Mouse (Mus musculus) intestine, embryonic 15.5 days (tissue): ENCODE data around the gene Chd9. TPM values are rescaled to one million over a fixed set of nuclear protein-coding genes. Genes with fewer than 3 reads are reported as not detected.

Experiments
- ATAC-seq: fragments of 200-750 bp; cut with Nextera tagmentation; 2 replicates; pipeline ENCODE4 v1.8.0; 2017; ENCODE audit warnings: moderate TSS enrichment, moderate library complexity
- H3K27ac ChIP-seq: fragments of 300-500 bp; sonication (generic); 2 replicates; pipeline ENCODE4 v1.5.1; 2015; ENCODE audit warnings: mild to moderate bottlenecking, inconsistent platforms
- H3K27me3 ChIP-seq: fragments of 300-500 bp; sonication (generic); replicated peaks from 2 replicates; pipeline ENCODE4 v1.6.1; 2015; ENCODE audit warnings: inconsistent platforms
- H3K36me3 ChIP-seq: fragments of 300-500 bp; sonication (generic); 2 replicates; pipeline ENCODE4 v1.6.1; 2015; ENCODE audit warnings: inconsistent platforms
- H3K4me1 ChIP-seq: fragments of 300-500 bp; sonication (generic); replicated peaks from 2 replicates; pipeline ENCODE4 v1.6.1; 2015; ENCODE audit warnings: inconsistent platforms
- H3K4me2 ChIP-seq: fragments of 300-500 bp; sonication (generic); replicated peaks from 2 replicates; pipeline ENCODE4 v1.6.1; 2015; ENCODE audit warnings: mild to moderate bottlenecking, inconsistent platforms
- H3K4me3 ChIP-seq: fragments of 300-500 bp; sonication (generic); replicated peaks from 2 replicates; pipeline ENCODE4 v1.5.1; 2015; ENCODE audit warnings: inconsistent platforms
- H3K9ac ChIP-seq: fragments of 300-500 bp; sonication (generic); 2 replicates; pipeline ENCODE4 v1.6.1; 2015; ENCODE audit warnings: inconsistent platforms
- H3K9me3 ChIP-seq: fragments of 300-500 bp; sonication (generic); 2 replicates; pipeline ENCODE4 v1.6.1; 2016; ENCODE audit warnings: inconsistent platforms
- WGBS: fragments of 180-500 bp; shearing (Covaris S2); methylation state at CpG from one replicate; pipeline ENCODE4 v1.1.7; 2015; 5-methylcytosine and 5-hydroxymethylcytosine counted together
- polyA plus RNA-seq: library from polyadenylated mRNA; unstranded; fragments of >200 nt; fragmentation: Nextera tagmentation; extraction: Ambion mirVana; gene quantifications from 2 replicates; pipeline ENCODE4 v1.2.1, GENCODE M21; 2015

Gene Chd9
- polyA plus RNA-seq, 1 experiment from 2014 or later: 154 TPM

DNA sequence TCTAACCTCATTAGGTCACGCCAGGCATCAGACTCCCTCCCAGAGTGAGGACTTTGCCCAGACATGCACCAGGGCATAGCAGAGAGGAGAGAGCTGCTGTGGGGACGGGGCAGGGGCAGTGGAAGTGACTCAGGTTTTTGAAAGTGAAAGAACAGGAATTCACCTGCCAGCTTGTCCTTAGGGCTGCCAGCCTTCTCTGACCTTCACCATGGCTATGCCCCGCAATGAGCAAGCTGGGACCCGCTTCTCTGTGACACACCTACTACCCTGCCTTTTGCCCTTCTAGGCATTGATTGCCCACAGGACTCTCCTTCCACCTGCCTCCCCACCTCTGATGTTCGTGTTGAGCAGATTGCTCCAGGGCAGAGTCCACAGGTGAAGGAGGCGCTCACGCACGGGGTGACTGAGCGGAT is 2.7 kb upstream of the Chd9 start:
- no peak overlapping the region for H3K9ac ChIP-seq
- no peak overlapping the region for H3K4me3 ChIP-seq
- H3K36me3 ChIP-seq: no peaks in the 10 kb centered on the region
- peak overlapping the region; percentile 39 for H3K4me2 ChIP-seq
- WGBS: 63% methylated on average over 9 of the region's 9 CpGs
- ATAC-seq: peak; percentile 83
- peak overlapping the region; percentile 75 for H3K27ac ChIP-seq
- H3K27me3 ChIP-seq: no peaks in the 10 kb centered on the region
- H3K9me3 ChIP-seq: no peaks in the 10 kb centered on the region
- peaks cover 4% of the 10 kb centered on the region; the same call in 1 of the 2 replicates for H3K4me1 ChIP-seq

DNA sequence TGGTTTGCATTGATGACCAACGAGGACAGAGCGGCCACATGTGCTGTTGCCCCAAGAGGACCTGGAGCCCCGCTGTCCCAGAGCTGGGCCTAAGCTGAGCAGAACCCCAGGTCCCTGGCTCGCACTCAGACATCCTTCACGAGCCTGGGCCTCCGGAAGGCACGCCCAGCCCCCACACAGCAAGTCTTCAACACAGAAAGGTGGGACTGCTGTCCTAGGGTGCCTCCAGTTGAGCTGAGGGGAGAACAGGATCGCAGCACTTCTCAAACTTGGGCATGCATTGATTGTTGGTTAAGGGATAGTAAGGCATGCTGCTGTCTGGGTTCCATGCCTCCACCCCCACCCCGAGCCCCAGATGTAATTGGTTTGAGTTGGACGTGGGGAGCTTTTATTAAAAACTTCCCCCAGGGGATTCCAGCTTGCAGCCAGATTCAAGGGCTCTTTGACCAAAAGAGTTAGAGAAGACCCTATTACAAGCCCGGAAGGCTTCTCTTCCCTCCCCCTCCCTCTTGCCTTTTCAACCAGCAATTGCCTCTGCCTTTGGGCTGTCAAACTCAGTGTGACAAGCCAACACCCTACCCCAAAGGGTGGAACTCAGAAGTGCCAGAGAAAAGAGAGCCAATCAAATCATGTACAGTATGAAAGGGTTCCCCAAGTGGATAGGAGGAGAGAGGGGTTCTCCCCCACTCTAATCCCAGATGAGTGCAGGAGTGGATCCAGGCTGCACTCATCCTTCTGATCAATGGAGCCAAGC is 1.0 kb downstream of the Chd9 start:
- Histone ChIP-seq H3K4me2 (peak overlapping the region; percentile 82), H3K27me3 (no peaks in the 10 kb centered on the region), H3K4me3 (peak overlapping the region; percentile 52), H3K9ac (peak overlapping the region; percentile 64), H3K9me3 (no peaks in the 10 kb centered on the region), H3K36me3 (no peaks in the 10 kb centered on the region), H3K27ac (peak overlapping the region; percentile 49; the same call in 1 of the 2 replicates), H3K4me1 (peaks cover 6% of the 10 kb centered on the region; the same call in 1 of the 2 replicates)
- 6% methylated on average over 11 of the region's 11 CpGs for WGBS
- peak; percentile 53 for ATAC-seq

- Histone ChIP-seq H3K4me3 (no peak overlapping the region), H3K4me2 (peak overlapping the region; percentile 82), H3K4me1 (peaks cover 6% of the 10 kb centered on the region; the same call in 1 of the 2 replicates), H3K9me3 (no peaks in the 10 kb centered on the region), H3K27ac (no peak overlapping the region), H3K36me3 (no peaks in the 10 kb centered on the region), H3K9ac (no peak overlapping the region), H3K27me3 (no peaks in the 10 kb centered on the region)
- no peak for ATAC-seq
- 76% methylated on average over 1 of the region's 1 CpGs for WGBS
Observed at GRCm38 (mm10) chr8:90829825-90830224, 1.7 kb downstream of the Chd9 start.

GRCm38 (mm10) chr8:90830980-90831379 is 2.8 kb downstream of the Chd9 start:
- H3K4me1 ChIP-seq: peaks cover 6% of the 10 kb centered on the region; the same call in 1 of the 2 replicates
- no peak overlapping the region for H3K4me3 ChIP-seq
- 66% methylated on average over 8 of the region's 8 CpGs for WGBS
- H3K27me3 ChIP-seq: no peaks in the 10 kb centered on the region
- ATAC-seq: no peak
- H3K27ac ChIP-seq: no peak overlapping the region
- H3K9ac ChIP-seq: no peak overlapping the region; the same call in 1 of the 2 replicates
- no peak overlapping the region for H3K4me2 ChIP-seq
- no peaks in the 10 kb centered on the region for H3K9me3 ChIP-seq
- H3K36me3 ChIP-seq: no peaks in the 10 kb centered on the region

DNA sequence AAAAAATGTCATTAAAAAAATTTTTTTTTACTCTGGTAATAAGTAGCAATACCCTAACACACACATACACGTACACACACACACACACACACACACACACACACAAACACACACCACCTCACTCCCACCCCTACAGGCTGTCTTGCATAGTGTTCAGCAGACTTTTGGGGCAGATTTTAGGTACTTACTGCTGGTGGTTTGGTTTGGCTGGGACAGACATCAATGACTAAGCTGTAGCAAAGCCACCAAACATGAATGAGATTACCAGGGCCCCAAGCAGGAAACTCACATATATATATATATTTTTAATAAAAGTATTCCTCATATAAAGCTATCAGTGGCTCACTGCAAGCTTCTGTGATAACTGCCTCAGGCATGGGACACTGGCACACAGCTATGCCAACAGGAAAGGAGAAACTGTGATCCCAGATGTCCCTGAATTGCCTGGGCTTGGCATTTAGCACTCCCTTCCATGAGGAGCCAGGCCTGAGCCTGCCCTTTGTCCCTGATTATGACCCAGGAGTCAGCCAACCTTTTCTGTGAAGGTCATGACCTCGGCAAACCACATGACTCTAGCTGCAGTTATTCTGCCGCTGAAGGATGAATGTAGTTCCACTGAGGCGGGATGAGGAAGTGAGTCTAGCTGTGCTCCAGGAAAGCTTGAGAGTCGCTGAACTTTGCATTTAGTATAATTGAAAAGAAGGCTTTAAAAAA is 4.6 kb downstream of the Chd9 start:
- Histone ChIP-seq H3K27me3 (no peaks in the 10 kb centered on the region), H3K36me3 (no peaks in the 10 kb centered on the region), H3K9me3 (no peaks in the 10 kb centered on the region), H3K4me3 (no peak overlapping the region), H3K9ac (no peak overlapping the region), H3K4me2 (no peak overlapping the region), H3K27ac (no peak overlapping the region), H3K4me1 (peaks cover 6% of the 10 kb centered on the region; the same call in 1 of the 2 replicates)
- WGBS: 51% methylated on average over 5 of the region's 5 CpGs
- ATAC-seq: no peak

DNA sequence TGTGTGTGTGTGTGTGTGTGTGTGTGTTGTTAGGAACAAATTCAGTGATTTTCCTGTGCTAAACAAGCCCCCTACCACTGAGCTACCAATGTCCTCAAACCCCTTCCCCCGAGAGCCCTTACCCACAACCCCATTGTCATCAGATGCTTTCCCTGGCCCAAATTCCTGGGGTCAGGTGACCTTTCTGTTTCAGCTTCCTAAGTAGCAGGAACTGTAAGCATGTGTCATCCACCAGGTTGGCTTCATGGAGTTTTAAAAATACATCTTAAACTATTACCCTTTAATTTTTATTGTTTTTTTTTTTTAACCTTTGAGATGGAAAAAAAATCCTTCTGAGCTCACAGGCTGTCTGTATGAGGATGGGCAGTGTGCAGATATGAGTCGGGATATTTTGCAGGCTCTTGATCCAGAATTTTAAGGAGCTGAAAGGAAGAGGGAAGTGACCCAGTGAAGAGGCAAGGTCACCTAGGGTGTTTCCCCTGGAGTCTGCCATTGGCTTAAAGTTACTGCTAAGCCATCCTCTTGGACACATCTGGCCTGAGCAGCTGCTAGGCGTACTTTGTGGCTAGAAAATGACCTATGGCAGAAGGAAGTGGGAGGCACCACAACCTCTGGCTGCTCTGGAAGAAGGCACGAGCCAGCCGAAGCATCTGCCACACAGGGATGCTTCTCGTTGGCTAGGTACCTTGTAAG is 5.6 kb downstream of the Chd9 start:
- ATAC-seq: no peak
- Histone ChIP-seq H3K27ac (no peak overlapping the region), H3K4me1 (0 out of 2 replicates have a peak, but pooled peaks cover 2% of the 10 kb centered on the region), H3K9me3 (no peaks in the 10 kb centered on the region), H3K9ac (no peak overlapping the region), H3K36me3 (no peaks in the 10 kb centered on the region), H3K4me3 (no peak overlapping the region), H3K27me3 (no peaks in the 10 kb centered on the region), H3K4me2 (no peak overlapping the region)
- 56% methylated on average over 6 of the region's 6 CpGs for WGBS

DNA sequence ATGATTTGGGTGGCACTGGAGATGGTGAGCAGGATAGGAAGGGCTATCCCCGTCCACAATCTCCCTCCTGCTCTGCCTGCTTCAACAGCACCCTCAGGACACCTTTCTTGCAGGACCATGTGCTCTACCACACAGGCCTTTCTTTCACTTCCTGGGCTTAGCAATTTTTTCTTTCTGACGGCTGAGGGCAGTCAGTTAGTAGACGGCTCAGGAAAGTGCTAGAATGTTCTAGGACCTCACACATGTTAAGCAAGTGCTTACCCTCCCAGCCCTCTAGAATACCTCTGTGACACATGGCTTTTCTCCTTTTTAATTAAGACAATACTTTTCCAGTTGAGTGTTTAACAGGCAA is 6.1 kb downstream of the Chd9 start:
- Histone ChIP-seq H3K36me3 (no peaks in the 10 kb centered on the region), H3K4me2 (no peak overlapping the region), H3K4me1 (0 out of 2 replicates have a peak, but pooled peaks cover 2% of the 10 kb centered on the region), H3K27ac (no peak overlapping the region), H3K27me3 (no peaks in the 10 kb centered on the region), H3K9me3 (no peaks in the 10 kb centered on the region), H3K4me3 (no peak overlapping the region), H3K9ac (no peak overlapping the region)
- ATAC-seq: no peak
- 70% methylated on average over 3 of the region's 3 CpGs for WGBS

GRCm38 (mm10) chr8:90837440-90837839 is 9.3 kb downstream of the Chd9 start:
- H3K4me3 ChIP-seq: no peak overlapping the region
- ATAC-seq: no peak
- H3K9ac ChIP-seq: no peak overlapping the region
- no peaks in the 10 kb centered on the region for H3K36me3 ChIP-seq
- H3K27ac ChIP-seq: no peak overlapping the region
- WGBS: 90% methylated on average over 6 of the region's 6 CpGs
- no peak overlapping the region for H3K4me2 ChIP-seq
- H3K4me1 ChIP-seq: peaks cover 2% of the 10 kb centered on the region; the same call in 1 of the 2 replicates
- H3K27me3 ChIP-seq: no peaks in the 10 kb centered on the region
- H3K9me3 ChIP-seq: no peaks in the 10 kb centered on the region

DNA sequence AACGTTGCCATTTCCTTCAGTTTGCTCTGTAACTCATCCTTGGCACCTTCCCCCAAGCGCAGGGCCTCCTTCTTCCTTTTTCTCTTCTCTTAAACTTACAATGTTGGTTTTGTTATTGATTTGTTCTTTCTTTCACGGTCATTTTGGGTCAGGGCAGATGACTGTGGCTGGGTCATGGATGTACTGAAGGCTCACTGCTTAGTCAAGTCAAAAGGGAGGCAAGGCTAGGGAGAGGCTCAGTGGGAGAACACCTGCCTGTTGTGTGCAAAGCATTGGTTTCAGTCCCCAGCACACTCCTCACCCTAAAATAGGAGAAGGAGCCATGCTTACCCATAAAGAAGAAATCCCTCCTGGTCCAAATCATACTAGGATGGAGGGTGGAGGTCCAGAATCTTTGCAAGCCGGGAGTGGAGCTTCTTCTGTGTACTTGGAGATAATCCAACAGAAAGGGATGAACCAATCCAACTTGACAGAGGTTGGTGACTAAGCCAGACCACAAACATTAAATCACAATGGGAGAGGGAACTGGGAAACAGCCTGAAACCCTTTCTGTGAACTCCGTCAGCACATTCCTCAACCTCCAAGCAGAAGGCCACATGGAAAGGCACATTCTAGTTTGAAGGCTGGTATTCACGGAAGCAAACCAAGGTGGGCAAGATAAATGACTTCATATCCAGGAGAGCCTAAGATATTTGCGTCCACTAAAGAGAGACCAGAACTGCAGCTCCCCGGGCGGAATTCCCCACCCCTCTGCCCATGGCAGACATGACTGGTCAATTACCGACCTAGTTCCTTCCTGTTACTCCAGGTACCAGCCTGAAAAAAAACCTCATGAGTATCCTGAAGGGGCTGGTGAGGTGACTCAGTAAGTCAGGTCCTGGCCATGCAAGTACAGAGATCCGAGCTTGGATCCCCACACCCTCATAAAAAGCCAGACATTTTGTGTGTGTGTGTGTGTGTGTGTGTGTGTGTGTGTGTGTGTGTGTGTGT is 11.9 kb downstream of the Chd9 start:
- Histone ChIP-seq H3K27me3 (no peaks in the 10 kb centered on the region), H3K4me1 (peaks cover 2% of the 10 kb centered on the region; the same call in 1 of the 2 replicates), H3K9me3 (no peaks in the 10 kb centered on the region), H3K27ac (no peak overlapping the region), H3K4me3 (no peak overlapping the region), H3K9ac (no peak overlapping the region), H3K36me3 (no peaks in the 10 kb centered on the region), H3K4me2 (no peak overlapping the region)
- no peak for ATAC-seq
- 56% methylated on average over 11 of the region's 11 CpGs for WGBS

DNA sequence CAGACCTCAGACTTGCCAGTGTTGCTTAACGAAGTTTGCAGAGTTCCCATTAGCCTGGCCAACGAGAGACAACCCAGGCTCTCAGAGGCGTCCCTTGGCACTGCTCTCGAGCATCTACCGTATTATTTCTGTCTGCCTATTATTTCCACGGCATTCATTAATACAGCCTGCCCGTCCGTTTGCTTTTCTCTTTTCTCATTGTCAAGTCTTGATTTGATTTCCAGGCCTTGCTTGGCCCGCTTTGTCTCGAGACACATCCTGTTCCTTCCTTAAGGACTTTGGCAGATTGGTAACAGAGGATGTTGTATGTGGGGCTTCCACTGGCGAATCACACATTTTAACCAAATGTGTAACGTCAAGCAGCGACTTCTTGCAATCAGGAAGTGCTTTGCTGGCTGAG is 13.2 kb downstream of the Chd9 start:
- WGBS: 73% methylated on average over 13 of the region's 13 CpGs
- H3K4me2 ChIP-seq: no peak overlapping the region
- H3K27ac ChIP-seq: no peak overlapping the region
- H3K4me1 ChIP-seq: peaks cover 2% of the 10 kb centered on the region; the same call in 1 of the 2 replicates
- H3K36me3 ChIP-seq: no peaks in the 10 kb centered on the region
- no peaks in the 10 kb centered on the region for H3K27me3 ChIP-seq
- H3K4me3 ChIP-seq: no peak overlapping the region
- no peaks in the 10 kb centered on the region for H3K9me3 ChIP-seq
- no peak overlapping the region for H3K9ac ChIP-seq
- ATAC-seq: no peak

DNA sequence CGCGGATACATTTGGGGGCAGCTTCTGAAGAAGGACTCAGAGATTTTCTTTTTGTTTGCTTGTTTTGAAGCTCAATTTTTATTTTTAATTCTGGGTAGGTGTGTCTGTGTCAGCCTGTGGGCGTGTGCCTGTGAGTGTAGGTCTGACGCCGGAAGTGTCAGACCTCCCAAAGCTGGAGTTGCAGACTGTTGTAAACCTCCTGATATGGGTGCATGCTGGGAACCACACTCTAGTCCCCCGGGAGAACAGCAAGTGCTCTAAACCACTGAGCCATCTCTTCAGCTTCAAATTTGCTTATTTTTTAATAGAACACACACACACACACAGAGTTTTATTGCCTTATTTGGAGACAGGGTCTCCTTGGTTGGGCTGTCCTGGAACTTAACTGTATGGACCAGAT is 15.0 kb downstream of the Chd9 start:
- no peak overlapping the region for H3K9ac ChIP-seq
- no peaks in the 10 kb centered on the region for H3K36me3 ChIP-seq
- H3K27ac ChIP-seq: no peak overlapping the region
- H3K9me3 ChIP-seq: no peaks in the 10 kb centered on the region
- H3K27me3 ChIP-seq: no peaks in the 10 kb centered on the region
- no peak overlapping the region for H3K4me2 ChIP-seq
- H3K4me1 ChIP-seq: peaks cover 2% of the 10 kb centered on the region; the same call in 1 of the 2 replicates
- 86% methylated on average over 6 of the region's 6 CpGs for WGBS
- H3K4me3 ChIP-seq: no peak overlapping the region
- no peak for ATAC-seq
